Mouse (Mus musculus) liver, embryonic 12.5 days (tissue): ENCODE measurements around the gene Stx5a. TPM values are rescaled to one million over a fixed set of nuclear protein-coding genes. Genes with fewer than 3 reads are reported as not detected.

ENCODE experiments used
- ATAC-seq: fragments of 200-750 bp; cut with Nextera tagmentation; 2 replicates; pipeline ENCODE4 v1.8.0; 2017; ENCODE audit warnings: moderate number of reproducible peaks, mild to moderate bottlenecking, moderate library complexity
- H3K27ac ChIP-seq: fragments of 300-500 bp; sonication (generic); 2 replicates; pipeline ENCODE4 v1.5.1; 2016; ENCODE audit warnings: mild to moderate bottlenecking
- H3K27me3 ChIP-seq: fragments of 300-500 bp; sonication (generic); replicated peaks from 2 replicates; pipeline ENCODE4 v1.6.1; 2016; ENCODE audit warnings: mild to moderate bottlenecking, moderate library complexity
- H3K36me3 ChIP-seq: fragments of 300-500 bp; sonication (generic); 2 replicates; pipeline ENCODE4 v1.6.1; 2016; ENCODE audit warnings: mild to moderate bottlenecking, moderate library complexity
- H3K4me1 ChIP-seq: fragments of 300-500 bp; sonication (generic); 2 replicates; pipeline ENCODE4 v1.6.1; 2016
- H3K4me2 ChIP-seq: fragments of 300-500 bp; sonication (generic); 2 replicates; pipeline ENCODE4 v1.6.1; 2016; ENCODE audit warnings: mild to moderate bottlenecking, moderate library complexity
- H3K4me3 ChIP-seq: fragments of 300-500 bp; sonication (generic); 2 replicates; pipeline ENCODE4 v1.5.1; 2016; ENCODE audit warnings: mild to moderate bottlenecking, moderate library complexity
- H3K9ac ChIP-seq: fragments of 300-500 bp; sonication (generic); 2 replicates; pipeline ENCODE4 v1.6.1; 2016; ENCODE audit warnings: mild to moderate bottlenecking, moderate library complexity
- H3K9me3 ChIP-seq: fragments of 300-500 bp; sonication (generic); replicated peaks from 2 replicates; pipeline ENCODE4 v1.6.1; 2016; ENCODE audit warnings: mild to moderate bottlenecking, moderate library complexity
- WGBS: fragments of 180-500 bp; shearing (Covaris S2); methylation state at CpG from one replicate; pipeline ENCODE4 v1.1.7; 2016; ENCODE audit not compliant: insufficient replicate concordance; 5-methylcytosine and 5-hydroxymethylcytosine counted together
- polyA plus RNA-seq: library from polyadenylated mRNA; unstranded; fragments of >200 nt; fragmentation: Nextera tagmentation; extraction: Ambion mirVana; gene quantifications from 2 replicates; pipeline ENCODE4 v1.2.1, GENCODE M21; 2016

The Stx5a gene
- polyA plus RNA-seq, 1 experiment from 2014 or later: 58.4 TPM

DNA sequence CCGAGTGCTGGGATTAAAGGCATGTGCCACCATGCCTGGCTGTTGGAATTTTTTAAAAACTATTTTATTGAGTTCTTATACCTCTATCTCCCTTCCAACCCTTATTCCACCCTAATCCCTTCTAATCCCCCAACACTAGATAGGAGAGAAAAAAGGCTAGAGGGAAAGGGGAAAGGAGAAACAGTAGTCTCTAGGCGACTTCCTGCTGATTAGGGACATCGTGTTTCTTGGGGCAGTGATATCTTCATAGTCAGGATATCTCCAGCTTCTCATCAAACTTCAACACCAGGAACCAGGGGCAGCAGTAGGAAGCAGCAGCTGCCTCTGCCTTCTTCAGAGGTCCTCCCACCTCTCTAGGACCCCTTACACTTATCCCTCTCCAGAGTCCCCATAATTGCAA, 6.9 kb upstream of the Stx5a start:
- peaks cover 25% of the 10 kb centered on the region for H3K36me3 ChIP-seq
- no peak overlapping the region for H3K9ac ChIP-seq
- H3K27ac ChIP-seq: no peak overlapping the region
- WGBS: 36% methylated on average over 3 of the region's 3 CpGs
- H3K4me3 ChIP-seq: no peak overlapping the region
- H3K4me2 ChIP-seq: no peak overlapping the region
- H3K4me1 ChIP-seq: peaks cover 18% of the 10 kb centered on the region
- no peaks in the 10 kb centered on the region; the same call in 1 of the 2 replicates for H3K9me3 ChIP-seq
- no peak for ATAC-seq
- H3K27me3 ChIP-seq: 0 out of 2 replicates have a peak, but pooled peaks cover 5% of the 10 kb centered on the region

DNA sequence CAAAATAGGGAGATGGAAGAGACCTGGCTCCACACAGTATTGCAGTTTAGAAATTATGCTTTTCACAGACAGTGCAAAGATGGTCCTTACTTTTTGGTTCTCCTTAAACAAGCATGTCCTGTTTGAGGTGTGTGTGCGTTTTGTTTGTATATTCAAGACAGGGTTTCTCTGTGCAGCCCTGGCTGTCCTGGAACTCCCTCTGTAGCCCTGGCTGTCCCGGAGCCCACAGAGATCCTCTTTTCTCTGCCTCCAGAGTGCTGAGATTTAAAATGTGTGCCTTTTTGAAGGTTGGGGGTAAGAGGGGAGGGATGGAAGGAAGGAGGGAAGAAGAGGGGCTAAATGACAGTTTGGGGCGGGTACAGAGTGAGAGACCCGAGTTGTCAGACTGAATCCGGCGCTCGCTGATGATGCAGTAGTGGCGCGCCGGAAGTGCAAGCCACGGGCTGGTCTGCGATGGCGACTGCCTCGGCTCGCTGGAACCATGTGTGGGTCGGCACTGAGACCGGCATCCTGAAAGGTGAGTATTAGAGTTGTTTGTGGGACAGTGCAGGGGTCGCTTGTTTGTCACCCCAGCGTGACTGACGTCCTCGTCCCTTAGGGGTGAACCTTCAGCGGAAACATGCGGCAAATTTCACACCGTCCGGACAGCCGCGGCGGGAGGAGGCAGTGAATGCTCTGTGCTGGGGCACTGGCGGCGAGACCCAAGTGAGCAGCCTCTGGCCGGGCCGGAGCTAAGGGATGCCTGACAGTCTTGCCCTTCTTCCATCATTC, 5.6 kb upstream of the Stx5a start, which contains the start of gene Wdr74:
Wdr74 (plus strand) TSS at position 439 of the 771 bp plus-strand sequence.
- H3K9ac ChIP-seq: peak within 1 kb of the TSS; percentile 83
- H3K27me3 ChIP-seq: 0 out of 2 replicates have a peak, but pooled peaks cover 5% of the 10 kb centered on the region
- peaks cover 37% of the 10 kb centered on the region for H3K36me3 ChIP-seq
- peak within 1 kb of the TSS; percentile 92 for H3K4me2 ChIP-seq
- H3K9me3 ChIP-seq: no peaks in the 10 kb centered on the region; the same call in 1 of the 2 replicates
- peak within 1 kb of the TSS; percentile 92 for H3K4me3 ChIP-seq
- WGBS: under 1% methylated on average over 32 of the region's 32 CpGs
- H3K4me1 ChIP-seq: peaks cover 24% of the 10 kb centered on the region
- peak within 1 kb of the TSS; percentile 74 for H3K27ac ChIP-seq
- ATAC-seq: peak; percentile 89

DNA sequence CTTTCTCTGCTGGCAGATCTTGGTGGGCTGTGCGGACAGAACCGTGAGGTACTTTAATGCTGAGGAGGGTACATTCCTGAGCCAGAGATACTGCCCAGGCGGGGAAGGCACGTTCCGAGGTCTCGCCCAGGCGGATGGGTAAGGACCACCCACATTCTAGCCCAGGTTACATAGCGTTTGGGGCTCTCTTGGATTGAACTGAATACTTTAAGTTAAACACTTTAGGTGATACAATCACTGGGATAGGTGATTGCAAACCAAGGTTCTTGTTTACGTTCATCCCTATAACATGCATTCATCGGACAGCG, 5.1 kb upstream of the Stx5a start:
- H3K9ac ChIP-seq: peak overlapping the region; percentile 83
- H3K4me2 ChIP-seq: peak overlapping the region; percentile 92
- peak; percentile 50; the same call in 1 of the 2 replicates for ATAC-seq
- peaks cover 29% of the 10 kb centered on the region for H3K4me1 ChIP-seq
- WGBS: 3% methylated on average over 11 of the region's 11 CpGs
- H3K4me3 ChIP-seq: peak overlapping the region; percentile 92
- 0 out of 2 replicates have a peak, but pooled peaks cover 5% of the 10 kb centered on the region for H3K27me3 ChIP-seq
- H3K36me3 ChIP-seq: peaks cover 40% of the 10 kb centered on the region
- H3K9me3 ChIP-seq: no peaks in the 10 kb centered on the region; the same call in 1 of the 2 replicates
- H3K27ac ChIP-seq: peak overlapping the region; percentile 74

DNA sequence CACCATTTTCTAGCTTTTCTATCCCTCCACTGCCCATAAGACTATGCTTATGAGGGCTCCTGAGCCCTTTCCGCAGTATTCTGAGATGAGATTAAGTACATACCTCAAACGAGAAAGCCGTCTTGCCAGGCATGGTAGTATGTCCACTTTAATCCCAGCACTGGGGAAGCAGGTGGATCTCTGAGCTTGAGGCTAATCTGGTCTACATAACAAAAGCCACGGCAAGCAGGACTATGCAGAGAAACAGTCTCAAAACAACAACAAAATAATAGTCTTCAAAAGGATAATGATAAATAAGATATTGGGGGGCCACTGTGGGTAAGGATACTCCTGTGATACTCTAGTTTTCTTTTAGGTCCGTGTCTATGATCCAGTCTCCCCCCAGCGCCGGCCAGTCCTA, 2.3 kb upstream of the Stx5a start:
- no peaks in the 10 kb centered on the region for H3K9me3 ChIP-seq
- H3K36me3 ChIP-seq: peaks cover 54% of the 10 kb centered on the region
- H3K27ac ChIP-seq: no peak overlapping the region
- ATAC-seq: no peak
- H3K4me3 ChIP-seq: no peak overlapping the region
- H3K4me2 ChIP-seq: no peak overlapping the region
- WGBS: 83% methylated on average over 7 of the region's 7 CpGs
- peaks cover 48% of the 10 kb centered on the region for H3K4me1 ChIP-seq
- H3K9ac ChIP-seq: no peak overlapping the region
- no peaks in the 10 kb centered on the region for H3K27me3 ChIP-seq

DNA sequence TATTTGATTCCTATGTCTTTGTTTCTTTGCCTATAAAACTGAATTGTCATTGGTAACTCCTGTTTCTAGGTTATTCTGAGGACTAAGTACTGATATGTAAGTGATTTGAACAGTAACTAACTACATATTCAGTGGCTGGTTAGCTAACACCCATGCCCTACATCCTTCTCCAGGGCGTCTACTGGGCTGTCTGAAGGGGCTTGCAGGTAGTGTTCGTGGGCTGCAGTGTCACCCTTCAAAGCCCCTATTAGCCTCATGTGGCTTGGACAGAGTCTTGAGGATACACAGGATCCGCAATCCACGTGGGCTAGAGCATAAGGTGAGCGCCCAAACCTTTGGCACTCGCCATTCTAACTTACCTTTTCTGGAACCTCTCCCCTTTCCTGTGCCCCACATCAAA, 1.6 kb upstream of the Stx5a start:
- Histone ChIP-seq H3K27me3 (no peaks in the 10 kb centered on the region), H3K36me3 (peaks cover 61% of the 10 kb centered on the region)
- ATAC-seq: no peak

DNA sequence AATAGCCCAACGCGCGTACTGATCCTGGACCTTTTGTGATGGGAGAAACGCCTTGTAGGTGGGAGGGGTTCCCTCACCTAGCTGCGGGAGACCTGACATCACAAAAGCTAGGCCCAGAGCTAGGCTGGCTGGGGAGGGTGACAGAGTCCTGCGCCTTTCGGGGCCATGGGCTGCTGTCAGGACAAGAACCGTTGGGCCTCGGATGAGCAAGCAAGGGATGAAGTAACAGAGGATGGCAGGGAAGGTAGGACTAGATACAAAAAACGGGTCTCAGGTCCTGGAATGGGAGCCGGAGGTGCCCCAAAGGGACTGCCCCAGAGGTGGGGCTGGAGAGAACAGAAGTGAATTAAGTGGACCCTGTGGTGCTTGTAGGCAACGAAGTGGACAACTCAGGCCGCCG, 610 bp upstream of the Stx5a start, which contains the start of gene 1700092M07Rik:
1700092M07Rik (plus strand) TSS at position 116 of the 400 bp plus-strand sequence.
- no peaks in the 10 kb centered on the region for H3K9me3 ChIP-seq
- peak within 1 kb of the TSS; percentile 86 for H3K27ac ChIP-seq
- H3K9ac ChIP-seq: peak within 1 kb of the TSS; percentile 87
- H3K4me3 ChIP-seq: peak within 1 kb of the TSS; percentile 82
- peaks cover 71% of the 10 kb centered on the region for H3K36me3 ChIP-seq
- H3K27me3 ChIP-seq: no peaks in the 10 kb centered on the region
- H3K4me1 ChIP-seq: peaks cover 41% of the 10 kb centered on the region
- WGBS: 67% methylated on average over 14 of the region's 14 CpGs
- peak within 1 kb of the TSS; percentile 93 for H3K4me2 ChIP-seq
- ATAC-seq: no peak

More for the DNA sequence above, 1.6 kb upstream of the Stx5a start:
- Histone ChIP-seq H3K4me3 (no peak overlapping the region), H3K4me2 (no peak overlapping the region), H3K9ac (no peak overlapping the region), H3K9me3 (no peaks in the 10 kb centered on the region), H3K4me1 (peaks cover 48% of the 10 kb centered on the region), H3K27ac (no peak overlapping the region)
- 80% methylated on average over 6 of the region's 6 CpGs for WGBS

DNA sequence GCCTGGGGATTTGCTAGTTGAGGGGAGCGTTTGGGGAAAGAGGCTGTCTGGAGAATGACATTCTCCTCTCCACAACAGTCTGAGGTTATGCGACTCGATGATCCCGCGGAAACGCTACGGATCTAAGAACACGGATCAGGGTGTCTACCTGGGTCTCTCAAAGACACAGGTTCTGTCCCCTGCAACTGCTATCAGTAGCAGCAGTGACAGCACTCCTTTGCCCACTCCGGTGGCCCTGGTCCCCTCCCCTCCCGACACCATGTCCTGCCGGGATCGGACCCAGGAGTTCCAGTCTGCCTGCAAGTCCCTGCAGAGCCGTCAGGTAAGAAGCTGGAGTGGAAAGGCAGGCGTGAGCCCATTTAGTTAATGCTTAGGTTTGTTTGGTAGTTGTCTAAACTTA, 963 bp downstream of the Stx5a start:
- 6% methylated on average over 14 of the region's 14 CpGs for WGBS
- peak overlapping the region; percentile 82 for H3K4me3 ChIP-seq
- no peaks in the 10 kb centered on the region for H3K9me3 ChIP-seq
- peak overlapping the region; percentile 86 for H3K27ac ChIP-seq
- H3K4me2 ChIP-seq: peak overlapping the region; percentile 93
- no peak for ATAC-seq
- H3K4me1 ChIP-seq: peaks cover 32% of the 10 kb centered on the region
- H3K36me3 ChIP-seq: peaks cover 83% of the 10 kb centered on the region
- peak overlapping the region; percentile 87 for H3K9ac ChIP-seq
- no peaks in the 10 kb centered on the region for H3K27me3 ChIP-seq

DNA sequence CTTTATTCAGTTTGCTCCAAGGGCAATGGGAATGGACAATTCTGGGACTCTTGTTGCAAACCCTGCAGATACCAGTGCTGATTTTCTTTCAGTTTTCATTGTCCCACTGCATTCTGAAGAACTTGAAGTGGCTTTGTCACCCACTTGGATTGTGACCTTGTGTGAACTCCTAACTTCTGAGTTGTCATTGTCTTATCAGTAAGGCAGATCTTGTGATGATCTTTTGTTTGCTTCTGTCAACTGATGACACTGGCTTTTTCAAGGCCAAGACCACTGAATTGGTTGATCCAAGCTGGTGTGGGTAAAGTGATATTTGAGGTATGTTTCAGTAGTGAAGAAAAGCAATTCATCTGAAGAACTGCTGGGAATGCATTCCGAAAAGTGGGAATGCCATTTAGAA, 4.2 kb downstream of the Stx5a start:
- H3K9me3 ChIP-seq: no peaks in the 10 kb centered on the region
- H3K4me1 ChIP-seq: peaks cover 26% of the 10 kb centered on the region
- WGBS: 87% methylated on average over 1 of the region's 1 CpGs
- H3K9ac ChIP-seq: no peak overlapping the region
- H3K36me3 ChIP-seq: peaks cover 83% of the 10 kb centered on the region
- no peak overlapping the region for H3K4me3 ChIP-seq
- no peak overlapping the region for H3K27ac ChIP-seq
- H3K4me2 ChIP-seq: no peak overlapping the region
- no peak for ATAC-seq
- no peaks in the 10 kb centered on the region for H3K27me3 ChIP-seq

DNA sequence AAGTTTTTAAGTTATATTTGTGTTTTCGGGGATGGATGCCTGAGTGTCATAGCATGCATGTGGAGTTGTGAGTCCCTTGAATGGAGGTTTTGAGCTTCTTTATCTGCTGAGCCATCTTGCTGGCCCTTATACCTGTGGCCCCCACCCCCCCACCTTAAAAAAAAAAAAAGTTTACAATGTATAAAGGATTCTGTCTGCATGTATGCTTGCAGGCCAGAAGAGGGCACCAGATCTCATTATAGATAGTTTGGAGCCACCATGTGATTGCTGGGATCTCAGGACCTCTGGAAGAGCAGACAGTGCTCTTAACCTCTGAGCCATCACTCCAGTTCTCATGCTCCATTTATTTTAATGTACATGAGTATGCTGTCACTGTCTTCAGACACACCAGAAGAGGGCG, 6.2 kb downstream of the Stx5a start:
- peaks cover 16% of the 10 kb centered on the region for H3K4me1 ChIP-seq
- no peak overlapping the region for H3K4me3 ChIP-seq
- H3K36me3 ChIP-seq: peaks cover 97% of the 10 kb centered on the region
- ATAC-seq: no peak
- H3K27me3 ChIP-seq: no peaks in the 10 kb centered on the region
- no peaks in the 10 kb centered on the region for H3K9me3 ChIP-seq
- H3K27ac ChIP-seq: no peak overlapping the region
- H3K4me2 ChIP-seq: no peak overlapping the region
- 66% methylated on average over 2 of the region's 2 CpGs for WGBS
- H3K9ac ChIP-seq: no peak overlapping the region

DNA sequence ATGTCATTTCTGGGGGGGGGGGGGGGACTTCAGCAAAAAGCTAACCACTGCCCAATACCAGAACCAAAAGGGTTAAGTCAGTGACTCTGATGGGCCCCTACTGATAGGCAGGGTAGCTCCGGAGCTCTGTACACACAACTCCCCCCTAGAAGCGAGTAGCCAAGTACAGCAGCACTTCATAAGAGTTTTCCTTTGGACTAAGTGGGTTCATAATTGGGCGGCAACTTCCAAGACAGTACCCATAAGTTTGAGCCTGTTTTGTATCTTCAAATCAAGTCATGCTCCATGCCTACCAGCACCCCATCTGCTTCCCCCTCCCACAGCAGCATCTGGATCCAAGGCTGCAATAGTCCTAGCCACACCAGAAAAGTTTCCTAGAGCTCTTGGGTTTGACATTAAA, 14.4 kb downstream of the Stx5a start:
- Histone ChIP-seq H3K9me3 (no peaks in the 10 kb centered on the region), H3K36me3 (peaks cover 54% of the 10 kb centered on the region), H3K4me2 (peak overlapping the region; percentile 81), H3K4me3 (peak overlapping the region; percentile 95), H3K4me1 (peaks cover 43% of the 10 kb centered on the region), H3K9ac (peak overlapping the region; percentile 98), H3K27me3 (no peaks in the 10 kb centered on the region), H3K27ac (peak overlapping the region; percentile 96)
- ATAC-seq: no peak
- WGBS: 27% methylated on average over 3 of the region's 3 CpGs

DNA sequence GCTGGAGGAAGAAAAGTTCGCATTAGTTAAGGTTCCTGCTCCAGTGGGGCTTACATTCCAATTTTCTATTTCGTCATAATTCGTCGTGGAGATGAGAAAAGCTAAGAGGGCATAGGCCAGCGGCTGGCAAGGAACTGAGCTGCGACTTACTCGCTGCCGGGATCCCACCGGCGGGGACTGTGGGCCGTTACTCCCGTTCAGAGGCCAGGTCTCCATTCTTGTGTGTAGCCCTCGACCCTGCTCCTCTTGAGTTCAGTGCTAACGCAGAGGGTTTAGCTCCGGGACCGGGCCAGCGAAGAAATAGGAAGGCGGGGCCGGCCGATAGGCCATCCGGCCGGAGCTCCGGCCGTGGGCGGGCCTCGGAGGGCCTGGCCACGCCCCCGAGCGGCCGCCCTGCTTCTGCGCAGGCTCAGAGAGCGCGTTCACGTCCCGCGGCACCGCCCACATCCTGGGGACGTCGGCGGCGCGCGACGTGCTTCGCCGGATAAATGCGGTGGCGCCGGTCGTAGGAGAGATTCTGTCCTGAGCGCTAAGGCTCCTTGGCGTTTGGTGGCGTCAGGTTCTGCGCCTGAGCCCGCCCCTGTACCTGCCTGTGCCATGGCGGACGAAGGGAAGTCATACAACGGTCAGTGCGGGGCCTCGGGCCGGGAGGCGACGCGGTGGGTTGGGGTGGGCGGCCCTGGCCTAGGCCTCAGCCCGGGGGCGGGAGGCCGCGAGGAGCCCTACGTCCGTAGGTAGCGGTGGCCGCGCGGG, 15.6 kb downstream of the Stx5a start, which contains the start of gene Nxf1:
Nxf1 (plus strand) TSS at position 439 of the 753 bp plus-strand sequence.
- under 1% methylated on average over 75 of the region's 75 CpGs for WGBS
- H3K36me3 ChIP-seq: peaks cover 52% of the 10 kb centered on the region
- ATAC-seq: peak; percentile 92
- H3K4me2 ChIP-seq: peak within 1 kb of the TSS; percentile 81
- no peaks in the 10 kb centered on the region for H3K9me3 ChIP-seq
- peak within 1 kb of the TSS; percentile 98 for H3K9ac ChIP-seq
- peak within 1 kb of the TSS; percentile 95 for H3K4me3 ChIP-seq
- peaks cover 43% of the 10 kb centered on the region for H3K4me1 ChIP-seq
- H3K27me3 ChIP-seq: no peaks in the 10 kb centered on the region
- H3K27ac ChIP-seq: peak within 1 kb of the TSS; percentile 96

DNA sequence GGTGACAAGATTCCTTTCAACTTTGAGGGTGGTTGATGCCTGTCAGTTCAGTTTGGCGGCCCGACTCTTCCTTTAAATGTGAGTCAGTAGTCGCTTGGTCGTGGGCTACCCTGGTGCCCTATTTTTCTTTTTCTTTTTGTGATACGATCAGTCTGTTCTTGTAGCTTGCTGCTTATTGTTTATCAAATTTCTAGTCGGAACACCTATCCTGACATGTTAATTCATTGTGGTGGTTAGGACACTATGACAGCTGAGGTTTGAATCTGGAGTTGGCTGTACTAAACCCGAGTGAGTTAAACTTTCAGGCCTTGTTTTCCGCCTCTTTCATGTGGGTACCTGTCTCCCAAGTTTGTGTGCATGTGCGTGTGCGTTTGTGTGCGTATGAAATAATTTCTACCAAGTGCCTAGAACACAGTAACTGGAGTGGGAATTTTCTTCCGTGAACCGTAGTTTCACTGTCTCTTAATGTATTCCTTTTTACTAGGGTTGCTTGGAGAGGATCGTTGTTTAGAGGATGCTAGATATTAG, 16.3 kb downstream of the Stx5a start:
- H3K4me3 ChIP-seq: peak overlapping the region; percentile 95
- H3K9ac ChIP-seq: peak overlapping the region; percentile 98
- peak overlapping the region; percentile 81 for H3K4me2 ChIP-seq
- 3% methylated on average over 14 of the region's 14 CpGs for WGBS
- no peaks in the 10 kb centered on the region for H3K9me3 ChIP-seq
- peaks cover 52% of the 10 kb centered on the region for H3K36me3 ChIP-seq
- peaks cover 43% of the 10 kb centered on the region for H3K4me1 ChIP-seq
- no peak for ATAC-seq
- peak overlapping the region; percentile 96 for H3K27ac ChIP-seq
- no peaks in the 10 kb centered on the region for H3K27me3 ChIP-seq
